Mouse (Mus musculus): ENCODE results near the gene Sars.
A peak's percentile ranks its signal among the peaks of the same experiment; 100 is the strongest.

Sars gene

GRCm38 (mm10) chr3:108424944-108425623, 19.9 kb downstream of the Sars start:
- DNase-seq (ENCODE audit: low spot score in 2 of 2), result no peak

DNA sequence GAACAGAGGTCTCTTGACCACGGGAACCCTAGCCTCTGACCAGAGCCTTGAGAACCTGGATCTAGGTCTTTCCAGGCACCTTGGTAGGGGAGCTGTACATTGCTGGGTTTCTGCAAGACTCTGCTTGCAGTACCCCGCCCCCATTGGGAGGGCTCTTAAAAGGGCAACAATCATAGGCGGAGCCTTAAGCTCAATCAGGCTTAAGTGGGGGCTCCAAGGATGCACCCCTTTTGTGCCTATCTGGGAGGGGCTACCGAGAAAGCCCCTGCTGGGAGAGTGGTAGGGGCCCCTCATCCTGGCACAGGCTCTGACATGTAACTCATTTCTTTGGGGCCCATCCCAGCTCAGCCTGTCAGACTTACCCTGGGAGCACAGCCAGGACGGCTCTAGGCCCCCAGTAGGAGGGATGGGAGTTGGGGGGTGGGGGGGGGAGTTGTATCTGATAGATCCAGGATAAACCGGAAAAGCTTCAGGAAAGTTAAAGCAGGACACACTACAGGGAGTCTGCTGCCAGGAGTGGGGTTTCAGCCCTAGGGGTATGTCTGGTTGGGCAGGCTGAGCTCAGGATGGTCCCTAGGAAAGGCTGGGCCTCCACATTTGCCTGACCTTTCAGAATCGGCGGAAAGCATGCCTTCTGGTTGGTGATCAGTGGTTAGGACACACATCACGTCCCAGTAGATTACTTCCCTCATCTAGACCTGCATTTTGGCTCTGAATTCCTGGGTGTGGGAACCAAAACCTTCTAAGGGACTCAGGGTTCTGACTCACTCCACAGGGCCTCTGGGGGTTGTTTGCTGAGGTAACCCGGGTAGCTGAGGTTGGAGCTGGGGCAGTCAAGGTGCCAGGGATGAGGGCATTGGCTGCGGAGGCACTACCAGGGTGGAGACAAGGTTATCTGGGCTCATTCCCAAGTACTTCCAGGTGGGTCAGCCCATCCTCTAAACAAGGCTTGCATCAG, 20.9 kb downstream of the Sars start:
- peak; percentile 59 to 66 for DNase-seq (ENCODE audit: low spot score in 2 of 2)

DNA sequence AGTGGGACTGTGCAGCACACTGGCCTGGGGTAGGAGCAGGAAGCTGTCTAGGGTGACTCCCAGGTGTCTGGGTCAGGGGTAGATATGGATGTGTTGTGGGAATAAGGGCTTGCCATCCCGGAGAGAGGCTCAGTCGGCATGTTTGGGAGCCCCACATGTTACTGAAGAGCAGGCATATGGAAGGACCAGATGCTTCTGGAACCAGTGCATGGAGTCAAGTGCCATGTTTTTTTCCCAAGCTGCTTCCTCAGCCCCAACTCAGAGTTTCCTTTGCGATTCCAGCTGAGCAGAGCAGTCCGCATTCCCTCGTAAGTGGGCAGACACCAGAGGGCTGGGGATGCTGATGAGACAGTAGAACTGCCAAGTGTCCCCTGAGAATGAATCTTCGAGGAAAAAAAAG, 22.0 kb downstream of the Sars start:
- no peak for DNase-seq (ENCODE audit: low spot score in 2 of 2)

DNA sequence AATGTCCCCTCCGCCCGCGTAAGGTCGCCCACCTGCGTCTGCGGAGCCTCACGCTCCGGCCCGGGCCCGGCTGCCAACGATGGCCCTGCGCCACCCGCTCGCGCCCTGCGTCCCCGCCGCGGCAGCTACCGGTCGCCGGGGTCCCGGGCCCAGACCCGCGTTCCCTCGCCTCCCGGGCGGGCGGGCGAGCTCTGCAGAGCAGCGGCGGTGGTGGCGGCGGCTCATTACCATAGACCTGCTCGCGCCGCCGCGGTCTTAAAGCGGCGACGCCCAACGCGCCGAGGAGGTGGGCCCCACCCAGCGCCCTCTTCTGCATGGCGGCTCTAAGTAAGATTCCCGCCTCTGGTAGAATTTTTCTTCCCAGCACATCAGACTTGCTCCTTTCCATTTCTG, 29.2 kb downstream of the Sars start:
- DNase-seq (ENCODE audit: low spot score in 2 of 2), result peak; percentile 39 to 59

DNA sequence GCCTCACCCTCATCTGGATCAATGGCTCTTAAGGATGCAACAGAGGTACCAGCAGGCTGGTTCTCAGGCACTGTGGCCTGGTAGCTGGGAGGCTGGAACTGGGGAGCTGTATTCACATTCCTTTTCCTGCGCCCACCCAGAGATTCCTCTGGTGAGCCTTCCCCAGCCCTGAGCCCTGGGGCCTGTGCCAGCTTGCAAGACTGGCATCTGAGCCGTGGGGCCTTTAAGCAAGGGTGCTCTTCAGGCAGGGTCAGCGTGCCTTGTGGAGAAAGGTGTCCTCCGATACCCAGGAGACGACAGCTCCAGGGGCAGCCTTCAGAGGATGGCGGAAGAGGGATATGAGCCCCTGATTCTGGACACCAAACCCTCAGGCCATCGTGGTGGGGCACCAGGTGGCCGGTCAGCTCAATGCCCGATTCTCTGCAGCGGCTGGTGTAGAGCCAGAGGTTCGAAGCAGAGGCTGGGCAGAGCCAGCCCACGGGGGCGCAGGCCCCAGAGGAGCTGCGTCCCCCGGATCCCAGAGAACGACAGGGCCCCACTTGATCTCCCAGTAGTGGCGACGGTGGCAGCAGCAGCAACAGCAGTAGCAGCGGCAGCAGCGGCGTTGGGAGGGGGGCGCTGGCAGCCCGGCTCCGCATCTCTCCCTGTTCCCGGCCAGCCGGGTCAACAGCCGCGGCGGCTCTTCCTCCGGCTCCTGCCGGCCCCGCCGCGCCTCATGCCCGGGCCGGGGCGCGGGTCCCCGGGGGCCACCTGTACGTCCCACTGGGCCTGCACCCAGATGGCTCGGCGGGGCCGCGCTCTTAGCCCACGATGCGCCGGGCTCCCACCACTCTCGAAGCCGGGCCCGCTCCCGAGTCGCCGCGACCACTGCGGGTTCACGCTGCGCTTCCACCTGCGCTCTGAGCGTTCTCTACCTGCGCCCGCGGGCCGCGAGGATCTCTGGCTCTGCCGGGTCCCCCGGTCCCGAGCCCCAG, 29.9 kb downstream of the Sars start, which contains the start of gene Celsr2:
Celsr2 (minus strand) TSS at position 696 of the 974 bp plus-strand sequence.
- no peak for DNase-seq (ENCODE audit: low spot score in 2 of 2)

DNA sequence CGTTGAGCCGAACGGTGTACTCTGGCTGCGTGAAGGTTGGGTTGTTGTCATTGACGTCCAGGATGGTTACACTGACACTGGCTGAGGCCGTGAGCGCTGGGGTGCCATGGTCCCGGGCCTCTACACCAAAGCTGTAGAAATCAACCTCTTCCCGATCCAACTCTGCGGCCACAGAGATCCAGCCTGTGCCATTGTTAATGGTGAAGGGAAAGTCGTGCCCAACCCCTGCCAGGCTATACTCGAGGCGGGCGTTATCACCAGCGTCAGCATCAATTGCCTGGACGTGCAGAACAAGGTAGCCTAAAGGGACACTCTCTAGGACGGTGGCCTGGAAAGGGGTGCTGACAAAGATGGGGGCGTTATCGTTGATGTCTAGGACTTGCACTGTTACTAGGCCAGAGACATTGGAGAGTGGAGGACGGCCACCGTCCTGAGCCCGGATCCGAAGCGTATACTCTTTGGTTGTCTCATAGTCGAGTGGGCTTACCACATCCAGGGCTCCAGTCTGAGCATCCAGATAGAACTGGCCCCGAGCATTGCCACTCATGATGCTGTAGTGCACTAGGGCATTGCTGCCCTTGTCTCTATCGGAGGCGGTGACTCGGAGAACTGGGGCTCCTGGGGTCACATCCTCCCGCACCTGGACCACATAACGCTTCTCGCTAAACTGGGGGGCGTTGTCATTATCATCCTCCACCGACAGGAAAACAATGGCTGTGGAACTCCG, 31.2 kb downstream of the Sars start:
- no peak for DNase-seq (ENCODE audit: low spot score in 2 of 2)

DNA sequence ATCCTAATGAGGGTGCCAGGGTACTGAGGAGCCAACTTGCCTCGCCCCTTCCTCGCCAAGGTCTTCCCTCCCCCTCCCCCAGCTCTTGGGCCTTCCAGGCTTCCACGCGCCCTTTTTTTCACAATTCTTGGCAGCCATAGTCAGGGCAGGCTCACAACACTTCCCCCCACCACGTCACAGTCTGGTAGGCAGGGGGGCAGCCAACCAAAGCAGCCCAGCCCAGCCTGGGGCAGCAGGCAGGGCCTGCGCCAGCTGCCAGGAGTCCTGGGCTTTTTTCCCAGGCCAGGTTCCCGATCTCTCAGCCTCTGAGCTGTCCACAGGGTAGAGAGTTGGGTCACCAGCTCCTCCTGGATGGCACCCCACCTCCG, 33.3 kb downstream of the Sars start:
- no peak for DNase-seq (ENCODE audit: low spot score in 2 of 2)

DNA sequence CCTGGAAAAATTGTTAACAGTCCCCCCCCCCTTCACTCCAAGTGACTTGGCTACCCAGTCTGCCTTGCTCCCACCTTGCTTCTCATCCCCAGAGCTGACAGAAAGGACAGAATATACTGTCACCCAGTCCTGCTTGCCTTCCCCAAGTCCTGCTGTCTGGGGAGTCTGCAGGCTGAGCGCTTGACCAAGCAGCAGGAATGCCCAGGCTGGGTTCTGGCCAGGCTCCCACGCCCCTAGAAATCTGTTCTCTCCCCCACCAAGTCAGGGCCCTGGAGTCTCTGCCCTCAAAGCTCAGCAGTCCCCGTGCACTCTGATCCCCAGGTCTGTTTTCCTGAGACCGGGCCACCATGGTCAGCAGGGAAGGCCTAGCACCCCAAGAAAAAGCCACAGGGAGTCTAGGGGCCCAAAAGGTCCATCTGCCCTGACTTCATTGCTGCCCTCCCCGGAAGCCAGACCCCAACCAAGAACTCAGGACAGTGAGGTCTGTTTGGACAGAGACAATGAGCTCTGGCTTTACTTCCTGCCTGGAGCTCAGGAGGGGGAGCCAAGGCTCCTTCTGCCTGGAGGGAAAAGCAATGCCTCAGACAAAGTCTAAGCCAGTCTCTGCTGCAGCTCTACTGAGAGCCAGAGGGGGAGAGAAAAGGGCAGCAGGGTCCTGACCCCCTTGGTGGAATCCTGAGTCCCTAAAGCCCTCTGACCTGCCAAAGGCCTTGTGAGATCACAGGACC, 33.8 kb downstream of the Sars start:
- DNase-seq (ENCODE audit: low spot score in 2 of 2), result no peak

DNA sequence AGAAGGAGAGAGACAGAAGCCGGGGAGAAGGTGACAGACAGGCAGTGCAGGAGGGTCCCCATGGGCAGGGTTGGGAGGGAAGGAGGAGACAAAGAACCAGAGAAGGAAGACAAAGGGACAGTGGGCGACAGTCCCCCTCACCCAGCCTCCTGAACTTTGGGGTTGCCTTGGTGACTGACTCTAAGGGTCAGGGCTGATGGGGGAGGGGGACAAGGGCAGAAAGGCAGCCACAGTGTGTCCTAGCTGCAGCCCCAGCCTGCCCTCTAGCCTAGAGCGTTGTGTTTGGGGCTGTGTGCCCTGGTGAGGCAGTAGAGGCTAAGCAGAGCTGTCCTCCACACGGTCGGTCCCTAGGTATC, 34.7 kb downstream of the Sars start:
- no peak for DNase-seq (ENCODE audit: low spot score in 2 of 2)

GRCm38 (mm10) chr3:108409656-108410358, 35.2 kb downstream of the Sars start:
- DNase-seq (ENCODE audit: low spot score in 2 of 2), result no peak

DNA sequence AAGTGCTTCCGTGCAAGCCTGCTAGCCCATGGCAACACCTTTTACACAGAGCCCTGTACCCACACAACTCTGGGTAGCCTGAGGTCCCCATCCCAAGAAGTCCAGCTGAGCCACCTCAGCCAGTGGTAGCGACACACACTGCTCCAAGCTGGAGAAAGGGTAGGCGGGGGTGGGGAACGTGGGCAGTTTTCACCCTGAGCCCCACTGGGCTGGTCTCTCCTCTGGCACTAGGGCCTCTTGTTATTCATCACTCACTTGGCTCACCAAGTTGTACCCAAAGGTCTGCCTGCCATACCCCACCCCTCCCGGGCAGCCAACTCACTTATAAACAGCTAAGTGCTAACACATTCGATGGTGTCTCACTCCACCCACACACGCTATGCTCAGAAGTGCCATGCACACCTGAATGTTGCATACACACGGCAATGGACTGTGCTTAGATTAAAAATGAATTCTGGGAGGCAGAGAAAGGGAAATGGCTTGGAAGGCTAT, 36.4 kb downstream of the Sars start:
- no peak for DNase-seq (ENCODE audit: low spot score in 2 of 2)

- DNase-seq (ENCODE audit: low spot score in 2 of 2), result no peak
Observed at GRCm38 (mm10) chr3:108406306-108406885, 38.6 kb downstream of the Sars start.

DNA sequence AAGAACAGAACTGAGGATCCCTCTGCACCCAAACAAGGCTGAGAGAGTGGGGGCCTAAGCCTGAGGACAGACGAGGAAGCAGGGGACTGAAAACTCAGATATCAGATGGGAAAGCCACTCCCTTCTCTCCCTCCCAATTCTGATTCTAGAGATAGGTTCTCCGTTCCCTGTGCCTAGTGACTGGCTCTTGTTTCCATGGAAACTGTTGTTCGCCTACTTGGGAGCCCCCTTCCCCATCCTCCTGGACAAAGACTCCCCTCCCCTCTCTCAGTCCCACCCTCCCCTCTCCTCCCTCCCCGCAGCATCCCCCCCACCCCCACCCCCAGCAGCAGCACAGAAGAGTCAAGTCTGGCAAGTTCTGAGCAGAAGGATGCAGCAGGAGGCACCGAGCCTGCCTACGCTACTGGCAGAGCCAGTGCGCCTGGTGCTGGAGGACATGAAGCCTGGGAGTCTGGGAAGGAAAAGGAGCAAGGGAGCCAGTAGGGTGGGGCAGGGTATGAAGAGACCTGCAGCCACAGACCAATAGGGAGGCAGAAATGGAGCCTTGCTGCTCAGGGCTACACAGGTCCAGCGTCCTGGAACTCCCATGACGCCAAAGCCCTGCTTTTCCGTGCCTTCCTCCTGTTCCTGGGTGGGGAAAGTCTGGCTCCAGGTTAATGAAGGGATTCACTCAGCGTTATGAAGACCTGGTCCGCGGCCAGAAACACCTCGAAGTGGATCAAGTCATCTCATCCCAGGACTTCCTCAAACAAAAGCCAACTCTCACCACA, 39.3 kb downstream of the Sars start:
- no peak for DNase-seq (ENCODE audit: low spot score in 2 of 2)

DNA sequence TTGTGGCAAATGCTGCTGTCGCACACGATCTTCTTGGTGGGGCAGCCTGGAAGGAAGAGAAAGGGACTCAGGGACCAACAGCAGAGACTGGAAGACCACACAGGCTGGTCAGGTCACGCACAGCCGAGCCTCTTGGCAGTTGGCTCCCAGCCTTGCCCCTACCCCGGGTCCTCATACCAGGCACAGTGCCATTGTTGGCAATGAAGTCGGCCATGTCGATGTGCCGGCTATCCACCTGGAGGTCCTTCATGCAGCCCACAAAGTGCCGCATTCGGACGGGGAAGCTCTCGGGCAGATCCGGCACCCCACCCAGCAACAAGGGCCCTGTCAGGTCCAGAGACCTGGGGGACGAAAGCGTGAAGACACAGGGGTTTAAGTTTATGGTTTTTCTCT, 42.5 kb downstream of the Sars start:
- no peak for DNase-seq (ENCODE audit: low spot score in 2 of 2)

- DNase-seq (ENCODE audit: low spot score in 2 of 2), result peak; percentile 79 to 86
Observed at GRCm38 (mm10) chr3:108401692-108402527, 43.1 kb downstream of the Sars start.

- no peak for DNase-seq (ENCODE audit: low spot score in 2 of 2)
Observed at GRCm38 (mm10) chr3:108400442-108400841, 44.6 kb downstream of the Sars start.

DNA sequence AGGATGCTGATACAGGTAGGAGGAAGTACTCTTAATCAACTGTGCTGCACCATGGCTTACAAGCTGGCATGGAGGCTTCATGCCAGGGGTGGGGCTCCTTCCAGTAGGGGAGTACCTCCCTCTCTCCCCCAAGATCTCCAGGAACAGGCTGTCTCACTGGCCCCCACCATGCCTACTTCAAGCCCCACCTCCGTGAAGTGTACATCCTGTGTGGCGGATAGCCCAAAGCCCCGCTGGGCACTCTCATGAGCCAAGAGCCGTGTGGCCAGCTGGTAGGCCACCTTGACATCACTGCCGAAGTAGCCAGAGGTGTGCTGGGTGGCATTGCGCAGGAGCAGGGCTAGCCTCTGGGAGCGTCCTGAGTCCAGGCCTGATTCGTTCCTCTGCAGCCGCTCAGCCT, 46.7 kb downstream of the Sars start:
- no peak for DNase-seq (ENCODE audit: low spot score in 2 of 2)

DNA sequence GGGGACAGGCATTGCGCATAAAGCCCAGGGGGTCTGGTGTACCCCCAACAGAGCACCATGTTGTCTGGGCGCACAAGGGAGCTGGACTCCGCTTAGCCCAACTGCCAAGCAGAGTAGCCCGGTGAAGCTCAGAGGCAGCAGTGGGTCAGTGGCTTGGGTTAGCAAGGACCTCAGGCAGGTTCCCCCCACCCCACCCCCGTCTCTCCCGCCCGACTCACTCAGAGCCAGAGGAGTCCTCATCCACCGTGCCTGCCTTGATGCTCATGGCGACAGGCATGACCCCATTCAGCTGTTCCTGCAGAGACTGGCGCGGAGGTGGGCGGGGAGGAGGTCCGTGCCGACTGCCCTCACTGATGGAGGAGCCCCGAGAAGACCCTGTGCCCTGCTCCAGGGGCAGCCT, 52.2 kb downstream of the Sars start:
- no peak for DNase-seq (ENCODE audit: low spot score in 2 of 2)

Measured in urinary bladder, adult 18-20 months (tissue).